Mouse (Mus musculus) hindbrain, embryonic 10.5 days (tissue): Measurements from ENCODE around the gene Sema5a. TPM values are rescaled to one million over a fixed set of nuclear protein-coding genes. Genes with fewer than 3 reads are reported as not detected.

Source experiments
- DNase-seq: peaks from one replicate; pipeline ENCODE4 v3.0.0-alpha.2; 2017; ENCODE audit warnings: low spot score
- H3K27ac ChIP-seq: fragments of 300-500 bp; sonication (generic); 2 replicates; pipeline ENCODE4 v1.5.1; 2016; ENCODE audit warnings: mild to moderate bottlenecking, moderate library complexity
- H3K27me3 ChIP-seq: fragments of 300-500 bp; sonication (generic); 2 replicates; pipeline ENCODE4 v1.6.1; 2016; ENCODE audit warnings: mild to moderate bottlenecking; ENCODE audit not compliant: poor library complexity, insufficient read depth, severe bottlenecking
- H3K36me3 ChIP-seq: fragments of 300-500 bp; sonication (generic); 2 replicates; pipeline ENCODE4 v1.6.1; 2016; ENCODE audit warnings: mild to moderate bottlenecking, moderate library complexity
- H3K4me1 ChIP-seq: fragments of 300-500 bp; sonication (generic); replicated peaks from 2 replicates; pipeline ENCODE4 v1.6.1; 2016; ENCODE audit warnings: mild to moderate bottlenecking
- H3K4me3 ChIP-seq: fragments of 300-500 bp; sonication (generic); 2 replicates; pipeline ENCODE4 v1.5.1; 2016; ENCODE audit warnings: mild to moderate bottlenecking, moderate library complexity
- H3K9me3 ChIP-seq: fragments of 300-500 bp; sonication (generic); 2 replicates; pipeline ENCODE4 v1.6.1; 2016; ENCODE audit warnings: mild to moderate bottlenecking, moderate library complexity
- WGBS: fragments of 180-500 bp; shearing (Covaris S2); methylation state at CpG from one replicate; pipeline ENCODE4 v1.1.7; 2016; 5-methylcytosine and 5-hydroxymethylcytosine counted together
- polyA plus RNA-seq: library from polyadenylated mRNA; unstranded; fragments of >200 nt; fragmentation: Nextera tagmentation; extraction: Ambion mirVana; gene quantifications from 2 replicates; pipeline ENCODE4 v1.2.1, GENCODE M21; 2016

Sema5a gene
- polyA plus RNA-seq, 1 experiment from 2014 or later, result 5.0 TPM

DNA sequence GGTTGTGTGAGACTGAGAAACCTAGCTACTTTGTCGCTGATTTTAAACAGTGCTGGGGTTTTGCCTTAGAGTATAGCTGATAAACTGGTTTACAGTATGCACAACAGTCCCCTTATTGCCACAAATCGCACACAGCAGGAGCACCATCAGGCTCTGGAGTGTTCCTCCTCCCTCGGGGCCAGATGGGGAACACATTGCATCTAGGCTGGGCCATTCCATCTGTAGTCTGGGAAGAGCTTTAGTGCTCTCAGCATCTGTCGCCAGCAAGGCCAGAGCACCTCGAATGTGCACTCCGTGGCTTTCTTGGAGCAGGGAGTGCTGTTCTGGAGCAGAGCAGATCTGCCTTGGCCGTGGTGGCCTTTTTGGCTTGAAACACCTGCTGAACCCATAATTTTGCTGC is 79.5 kb downstream of the Sema5a start:
- Histone ChIP-seq H3K27me3 (no peaks in the 10 kb centered on the region), H3K4me3 (no peak overlapping the region), H3K27ac (no peak overlapping the region), H3K9me3 (no peaks in the 10 kb centered on the region), H3K4me1 (peaks cover 8% of the 10 kb centered on the region), H3K36me3 (no peaks in the 10 kb centered on the region)
- no peak for DNase-seq
- 61% methylated on average over 7 of the region's 7 CpGs for WGBS

DNA sequence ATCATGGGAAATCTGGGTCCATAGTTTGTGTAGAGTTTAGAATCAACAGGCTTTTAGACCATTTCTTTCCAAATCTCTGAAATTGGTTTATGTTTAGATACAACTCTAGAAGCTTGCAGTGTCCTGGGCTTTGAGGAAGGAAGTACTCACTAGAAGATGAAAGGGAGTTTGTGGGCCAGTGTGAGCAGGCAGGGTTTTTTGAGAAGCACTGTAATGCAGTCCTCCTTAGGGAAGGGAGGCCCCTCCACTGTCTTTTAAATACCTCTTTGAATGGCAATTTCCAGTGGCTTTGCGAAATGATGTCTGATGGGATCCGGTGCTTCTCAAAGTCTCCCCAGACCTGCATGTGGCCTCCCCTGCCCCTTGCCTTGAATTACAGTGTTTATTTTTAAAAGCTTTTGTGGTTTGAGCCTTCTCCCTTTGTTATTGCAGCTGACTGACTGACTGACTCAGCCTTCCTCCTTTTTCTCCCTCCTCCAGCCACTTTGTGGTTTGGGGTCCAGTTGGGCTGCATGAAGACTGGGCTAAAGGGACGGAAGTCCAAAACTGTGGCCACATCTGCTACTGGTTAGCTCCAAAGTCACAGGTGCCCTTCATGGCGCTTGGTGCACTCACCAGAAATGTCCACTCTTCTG is 83.9 kb downstream of the Sema5a start:
- Histone ChIP-seq H3K27ac (peak overlapping the region; percentile 65), H3K36me3 (no peaks in the 10 kb centered on the region), H3K27me3 (no peaks in the 10 kb centered on the region), H3K9me3 (no peaks in the 10 kb centered on the region), H3K4me1 (peaks cover 28% of the 10 kb centered on the region), H3K4me3 (no peak overlapping the region)
- DNase-seq, result peak; percentile 42
- 41% methylated on average over 4 of the region's 4 CpGs for WGBS

DNA sequence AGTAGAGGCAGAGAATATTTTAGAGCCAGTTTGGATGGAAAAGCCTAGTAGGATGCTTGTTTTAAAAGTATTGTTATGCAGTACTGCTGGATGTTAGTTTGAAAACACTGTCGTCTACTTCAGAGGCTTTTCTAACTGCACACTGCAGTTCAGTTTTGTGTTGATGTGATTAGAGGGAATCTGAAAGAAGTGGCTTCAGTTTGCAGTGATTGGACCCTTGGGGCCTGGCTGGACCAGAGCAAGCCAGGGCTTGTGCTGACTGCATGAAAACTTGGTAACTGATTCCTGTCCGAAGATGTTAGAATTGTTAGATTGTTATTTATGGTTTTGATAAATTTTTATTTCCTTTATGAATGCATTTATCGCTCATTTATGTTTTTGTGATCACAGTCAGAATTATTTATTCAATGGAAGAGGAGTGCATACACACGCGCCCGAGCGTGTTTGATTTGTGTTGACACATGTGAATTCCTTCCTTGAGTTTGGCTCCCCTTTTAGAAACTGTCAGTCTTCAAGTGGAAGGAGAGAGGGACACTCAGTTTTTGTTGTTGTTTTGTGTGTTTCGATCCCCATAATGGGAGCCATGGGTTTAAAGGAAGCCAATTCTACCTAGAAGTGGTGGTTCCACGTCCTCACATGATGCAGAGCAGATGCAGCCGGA is 85.2 kb downstream of the Sema5a start:
- H3K36me3 ChIP-seq, result no peaks in the 10 kb centered on the region
- no peaks in the 10 kb centered on the region for H3K27me3 ChIP-seq
- DNase-seq, result no peak
- no peak overlapping the region for H3K4me3 ChIP-seq
- peak overlapping the region; percentile 65 for H3K27ac ChIP-seq
- peaks cover 32% of the 10 kb centered on the region for H3K4me1 ChIP-seq
- 74% methylated on average over 10 of the region's 10 CpGs for WGBS
- no peaks in the 10 kb centered on the region for H3K9me3 ChIP-seq

DNA sequence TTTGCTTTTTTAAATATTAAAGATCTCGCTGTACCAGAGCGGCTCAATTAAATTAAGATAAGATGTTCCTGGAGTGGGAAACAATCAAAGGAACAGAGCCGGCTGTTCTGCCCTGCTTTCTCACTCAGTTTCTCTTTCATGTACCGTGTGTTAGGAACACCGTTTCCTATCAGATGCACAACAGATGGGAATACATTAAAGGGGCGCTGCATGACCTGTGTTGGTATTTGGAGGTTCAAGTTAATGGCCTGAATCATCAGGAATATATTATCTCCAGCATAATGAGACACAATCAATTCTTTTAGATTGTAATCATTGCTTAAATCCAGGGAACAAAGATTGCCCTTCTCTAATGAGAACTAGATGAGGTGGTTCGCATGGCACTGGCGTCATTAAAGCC is 85.8 kb downstream of the Sema5a start:
- H3K9me3 ChIP-seq, result no peaks in the 10 kb centered on the region
- 69% methylated on average over 8 of the region's 8 CpGs for WGBS
- H3K4me3 ChIP-seq, result no peak overlapping the region
- DNase-seq, result no peak
- H3K27me3 ChIP-seq, result no peaks in the 10 kb centered on the region
- peaks cover 32% of the 10 kb centered on the region for H3K4me1 ChIP-seq
- H3K27ac ChIP-seq, result no peak overlapping the region
- no peaks in the 10 kb centered on the region for H3K36me3 ChIP-seq

DNA sequence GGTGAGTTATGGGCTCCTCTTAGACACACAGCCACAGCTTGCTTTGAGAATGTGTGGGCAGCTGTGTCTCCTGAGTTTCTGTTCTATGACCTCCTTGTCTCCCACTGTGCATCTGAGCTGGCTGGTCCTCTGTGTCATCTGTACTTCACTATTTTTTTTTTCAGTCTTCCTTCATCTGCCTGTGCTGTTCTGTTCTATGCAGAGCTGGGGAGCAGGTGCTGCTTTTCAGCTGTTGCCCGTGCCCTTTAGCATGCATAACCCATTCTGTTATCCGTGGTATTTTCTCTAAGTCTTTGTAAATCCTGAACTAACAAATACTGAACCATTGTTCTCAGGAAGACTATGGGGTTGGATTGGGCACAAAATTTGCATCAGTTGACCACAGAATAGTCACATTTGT is 86.4 kb downstream of the Sema5a start:
- Histone ChIP-seq H3K27me3 (no peaks in the 10 kb centered on the region), H3K27ac (no peak overlapping the region), H3K9me3 (no peaks in the 10 kb centered on the region), H3K36me3 (no peaks in the 10 kb centered on the region), H3K4me1 (peaks cover 32% of the 10 kb centered on the region), H3K4me3 (no peak overlapping the region)
- no peak for DNase-seq
- 70% methylated on average over 2 of the region's 2 CpGs for WGBS

DNA sequence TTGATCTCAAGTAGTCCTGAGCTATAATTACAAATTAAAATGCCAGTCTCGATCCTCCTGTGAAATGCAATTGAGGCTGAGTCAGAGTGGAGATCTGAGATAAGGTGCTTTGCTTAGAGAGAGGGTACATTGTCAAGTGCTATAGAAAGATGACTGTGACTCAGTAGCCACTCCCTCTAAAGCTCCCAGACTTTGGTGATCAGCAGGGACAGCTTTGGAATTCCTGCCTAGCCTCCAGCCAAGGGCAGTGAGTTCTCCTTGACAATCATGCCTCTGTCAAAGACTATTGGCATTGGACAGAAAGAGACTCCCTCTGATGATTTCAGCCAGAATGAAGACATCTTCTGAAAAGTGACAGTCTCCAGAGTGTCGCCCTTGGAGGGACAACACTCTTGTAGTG is 88.8 kb downstream of the Sema5a start:
- Histone ChIP-seq H3K9me3 (no peaks in the 10 kb centered on the region), H3K27me3 (no peaks in the 10 kb centered on the region), H3K36me3 (no peaks in the 10 kb centered on the region), H3K27ac (no peak overlapping the region), H3K4me3 (no peak overlapping the region), H3K4me1 (peaks cover 40% of the 10 kb centered on the region)
- no peak for DNase-seq
- WGBS, result 91% methylated on average over 2 of the region's 2 CpGs

DNA sequence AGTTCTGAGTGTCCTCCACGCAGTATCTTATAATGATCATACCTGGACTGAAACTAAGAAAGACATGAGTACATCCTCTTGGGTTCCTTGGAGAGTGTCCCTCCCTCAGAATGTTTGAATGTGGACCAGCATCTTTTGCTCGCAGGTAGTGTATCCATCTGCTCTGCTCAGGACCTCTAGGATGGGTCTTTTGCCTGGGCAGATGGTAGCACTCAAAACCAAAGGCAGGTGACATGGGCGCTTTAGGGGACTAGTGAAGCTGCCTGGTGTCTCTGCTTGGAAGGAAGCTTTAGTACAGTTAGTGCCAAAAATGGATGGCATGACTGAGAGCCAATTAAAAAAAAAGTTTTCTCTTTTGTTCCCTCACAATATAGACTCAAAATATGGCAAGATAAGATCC is 93.2 kb downstream of the Sema5a start:
- WGBS, result 91% methylated on average over 3 of the region's 3 CpGs
- Histone ChIP-seq H3K4me1 (peaks cover 31% of the 10 kb centered on the region), H3K9me3 (no peaks in the 10 kb centered on the region), H3K27ac (no peak overlapping the region), H3K4me3 (no peak overlapping the region), H3K27me3 (no peaks in the 10 kb centered on the region), H3K36me3 (no peaks in the 10 kb centered on the region)
- no peak for DNase-seq

DNA sequence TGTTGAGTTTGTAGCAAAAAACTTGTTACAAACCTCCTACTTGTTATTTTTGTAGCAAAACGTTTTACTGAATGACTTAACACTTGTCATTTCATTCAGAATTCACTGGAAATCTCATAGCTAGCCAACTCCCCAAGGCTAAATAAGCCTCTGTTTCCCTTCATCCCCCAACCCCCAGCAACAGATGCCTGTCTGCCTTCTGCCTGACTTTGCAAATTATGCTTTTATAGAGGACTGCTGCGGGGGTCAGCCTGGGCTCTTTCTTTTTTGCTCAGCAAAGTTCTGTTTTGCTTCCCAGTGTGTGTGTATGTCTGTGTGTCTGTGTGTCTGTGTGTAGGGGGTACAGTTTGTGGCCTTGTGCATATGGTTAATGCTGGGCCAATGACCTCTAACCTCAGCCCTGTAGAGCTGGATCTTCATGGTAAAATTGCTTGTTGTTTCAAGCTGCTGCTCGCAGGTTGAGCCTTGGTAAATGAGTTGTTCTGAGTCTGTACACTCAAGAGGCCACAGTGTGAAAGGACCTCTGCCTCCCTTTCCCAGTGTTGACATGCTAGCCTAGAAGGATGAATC is 94.2 kb downstream of the Sema5a start:
- Histone ChIP-seq H3K27ac (peak overlapping the region; percentile 50), H3K4me3 (no peak overlapping the region), H3K4me1 (peaks cover 31% of the 10 kb centered on the region), H3K27me3 (no peaks in the 10 kb centered on the region), H3K36me3 (no peaks in the 10 kb centered on the region), H3K9me3 (no peaks in the 10 kb centered on the region)
- 40% methylated on average over 3 of the region's 3 CpGs for WGBS
- DNase-seq, result peak; percentile 38

DNA sequence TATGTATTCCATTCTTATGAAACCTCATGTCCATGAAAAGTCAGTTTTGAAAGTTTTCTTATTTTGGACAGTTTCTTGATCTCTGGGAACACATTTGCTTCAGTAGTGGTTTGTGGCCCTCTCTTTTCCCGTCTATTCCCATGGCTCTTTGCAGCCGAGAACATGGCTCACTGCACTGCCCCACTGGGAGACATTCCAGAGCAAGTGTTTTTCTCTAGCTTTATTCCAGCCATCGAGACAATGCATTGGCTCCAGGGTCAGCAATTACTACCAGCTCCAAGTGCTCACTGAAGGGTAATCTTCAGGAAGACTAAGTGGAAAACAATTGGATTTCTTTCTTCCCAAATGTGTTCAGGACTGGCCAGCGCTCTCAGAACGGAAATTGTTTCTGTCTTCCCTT is 94.8 kb downstream of the Sema5a start:
- no peak for DNase-seq
- Histone ChIP-seq H3K27ac (peak overlapping the region; percentile 26; the same call in 1 of the 2 replicates), H3K9me3 (no peaks in the 10 kb centered on the region), H3K4me3 (no peak overlapping the region), H3K27me3 (no peaks in the 10 kb centered on the region), H3K4me1 (peaks cover 31% of the 10 kb centered on the region), H3K36me3 (no peaks in the 10 kb centered on the region)
- 39% methylated on average over 5 of the region's 5 CpGs for WGBS

DNA sequence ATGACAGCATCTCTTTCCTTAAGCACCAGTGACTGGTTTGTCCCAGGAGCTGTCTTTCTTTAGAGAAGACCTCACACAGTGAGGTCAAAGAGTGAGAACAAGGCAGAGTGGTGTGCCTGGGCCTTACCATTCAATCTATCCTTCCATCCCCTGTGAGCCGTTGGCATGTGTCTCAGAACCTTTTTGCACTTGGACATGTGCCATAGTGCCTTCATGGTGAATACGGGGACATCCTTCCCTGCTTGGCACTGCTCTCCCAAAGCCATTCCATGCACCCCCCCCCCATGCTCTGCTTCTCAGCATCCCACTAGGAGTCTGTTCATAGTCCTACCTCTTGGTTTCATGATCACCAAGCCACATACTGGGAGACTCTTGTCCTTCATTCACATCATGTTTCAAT is 96.8 kb downstream of the Sema5a start:
- DNase-seq, result no peak
- H3K27me3 ChIP-seq, result no peaks in the 10 kb centered on the region
- no peak overlapping the region for H3K27ac ChIP-seq
- no peaks in the 10 kb centered on the region for H3K36me3 ChIP-seq
- no peaks in the 10 kb centered on the region for H3K9me3 ChIP-seq
- H3K4me1 ChIP-seq, result peaks cover 28% of the 10 kb centered on the region
- H3K4me3 ChIP-seq, result no peak overlapping the region
- 86% methylated on average over 2 of the region's 2 CpGs for WGBS

DNA sequence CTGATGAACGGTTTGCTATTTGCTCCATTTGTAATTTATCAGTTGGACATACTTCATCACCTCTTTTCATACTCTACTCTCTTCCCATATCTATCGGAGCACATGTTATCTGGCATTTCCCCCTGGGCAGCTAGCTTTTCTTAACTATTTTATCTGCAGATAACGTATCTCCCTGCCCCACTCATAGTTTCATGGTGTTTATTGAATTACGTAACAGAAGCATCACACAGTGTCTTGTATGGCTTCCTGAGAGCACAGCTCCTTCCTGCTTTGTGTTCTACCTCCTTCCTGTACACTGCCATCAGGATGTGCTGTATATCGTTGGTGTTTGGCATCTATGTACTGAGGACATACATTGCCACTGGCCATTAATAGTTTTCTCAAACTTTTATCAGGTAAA is 98.9 kb downstream of the Sema5a start:
- 91% methylated on average over 5 of the region's 5 CpGs for WGBS
- no peak overlapping the region for H3K27ac ChIP-seq
- H3K9me3 ChIP-seq, result no peaks in the 10 kb centered on the region
- H3K4me1 ChIP-seq, result peaks cover 17% of the 10 kb centered on the region
- H3K27me3 ChIP-seq, result no peaks in the 10 kb centered on the region
- no peak for DNase-seq
- H3K4me3 ChIP-seq, result no peak overlapping the region
- H3K36me3 ChIP-seq, result no peaks in the 10 kb centered on the region

DNA sequence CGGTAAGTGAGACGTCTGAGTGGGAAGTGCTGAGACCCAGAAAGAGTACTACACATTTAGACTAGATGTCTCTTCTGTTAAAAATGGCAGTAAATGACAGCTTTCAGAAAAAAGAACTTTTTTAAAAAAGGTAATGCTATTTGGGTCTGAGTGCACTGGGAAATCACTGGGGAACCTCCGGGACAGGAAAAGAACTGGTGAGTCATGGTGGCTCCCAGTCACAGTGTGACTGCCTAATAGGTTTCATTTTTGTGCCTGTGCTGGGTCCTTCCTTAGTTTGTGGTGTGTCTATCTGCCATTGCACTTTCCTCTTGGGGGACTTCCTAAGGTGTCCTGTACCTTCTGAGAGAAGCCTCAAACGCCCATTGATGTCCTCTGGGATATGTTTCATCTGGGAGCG is 102.7 kb downstream of the Sema5a start:
- Histone ChIP-seq H3K9me3 (no peaks in the 10 kb centered on the region), H3K27ac (no peak overlapping the region), H3K4me1 (no peaks in the 10 kb centered on the region), H3K27me3 (no peaks in the 10 kb centered on the region), H3K4me3 (no peak overlapping the region), H3K36me3 (no peaks in the 10 kb centered on the region)
- no peak for DNase-seq
- WGBS, result 87% methylated on average over 5 of the region's 5 CpGs

DNA sequence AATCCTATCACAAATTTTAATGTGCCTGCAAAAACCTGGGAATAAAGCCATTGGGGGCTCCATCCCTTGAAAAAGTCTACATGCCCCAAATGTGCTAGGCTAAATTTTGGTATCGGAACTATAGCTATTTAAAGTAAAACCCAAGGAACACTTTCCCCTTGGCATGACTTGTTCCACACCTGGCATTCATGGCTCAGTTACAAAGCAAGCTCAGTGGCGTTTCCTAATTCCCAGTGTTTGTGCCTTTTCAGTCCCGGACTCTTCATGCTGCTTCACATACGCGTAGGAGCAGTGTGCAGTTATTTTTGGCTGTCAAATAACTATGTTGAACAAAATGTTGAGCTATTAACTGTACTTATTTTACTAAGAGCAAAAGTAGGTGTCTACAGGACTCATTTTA is 104.7 kb downstream of the Sema5a start:
- Histone ChIP-seq H3K27ac (no peak overlapping the region), H3K9me3 (no peaks in the 10 kb centered on the region), H3K4me3 (no peak overlapping the region), H3K4me1 (peaks cover 18% of the 10 kb centered on the region), H3K36me3 (no peaks in the 10 kb centered on the region), H3K27me3 (no peaks in the 10 kb centered on the region)
- DNase-seq, result no peak
- 94% methylated on average over 5 of the region's 5 CpGs for WGBS
